In genomic region chr1:36240176-36240575, GRCm38 (mm10) we compare ENCODE assay signal across 17 mouse cellular contexts.
"Had no signal": no experiment of that assay in that cellular context is flagged by ENCODE, and none has a peak within 500 bp of the region (broad histone marks: within the 10 kb centered on the region; RNA-seq: fewer than 3 reads in every experiment).

No protein-coding gene starts in this region.

- H3K9me3 ChIP-seq: midbrain, embryonic 13.5 days; midbrain, embryonic 15.5 days; neural tube, embryonic 13.5 days; neural tube, embryonic 15.5 days had no signal

- H3K4me3 ChIP-seq: midbrain, embryonic 13.5 days; midbrain, embryonic 15.5 days; myocyte; neural tube, embryonic 13.5 days; neural tube, embryonic 15.5 days had no signal

- H3K36me3 ChIP-seq: midbrain, embryonic 13.5 days; midbrain, embryonic 15.5 days; neural tube, embryonic 13.5 days; neural tube, embryonic 15.5 days had no signal

- H3K9ac ChIP-seq: lung, embryonic 14.5 days; midbrain, embryonic 13.5 days; midbrain, embryonic 15.5 days; neural tube, embryonic 13.5 days; neural tube, embryonic 15.5 days had no signal

- DNase-seq: lung, adult 18-20 months; lung, embryonic 14.5 days; lung, postnatal 10 days; lung, postnatal 4 days; retina, postnatal 1 day; right cerebral cortex, adult 18-20 months; right cerebral cortex, postnatal 25 days; right cerebral cortex, postnatal 4 days; spleen, adult 18-20 months; thymus, adult 18-20 months; thymus, postnatal 14 days; thymus, postnatal 36 days had no signal

- H3K27ac ChIP-seq: midbrain, embryonic 13.5 days; midbrain, embryonic 15.5 days; neural tube, embryonic 13.5 days; neural tube, embryonic 15.5 days had no signal

- H3K27me3 ChIP-seq: midbrain, embryonic 13.5 days; midbrain, embryonic 15.5 days; neural tube, embryonic 13.5 days; neural tube, embryonic 15.5 days had no signal
